ENCODE assay signal across 9 mouse cellular contexts in the genomic region with DNA sequence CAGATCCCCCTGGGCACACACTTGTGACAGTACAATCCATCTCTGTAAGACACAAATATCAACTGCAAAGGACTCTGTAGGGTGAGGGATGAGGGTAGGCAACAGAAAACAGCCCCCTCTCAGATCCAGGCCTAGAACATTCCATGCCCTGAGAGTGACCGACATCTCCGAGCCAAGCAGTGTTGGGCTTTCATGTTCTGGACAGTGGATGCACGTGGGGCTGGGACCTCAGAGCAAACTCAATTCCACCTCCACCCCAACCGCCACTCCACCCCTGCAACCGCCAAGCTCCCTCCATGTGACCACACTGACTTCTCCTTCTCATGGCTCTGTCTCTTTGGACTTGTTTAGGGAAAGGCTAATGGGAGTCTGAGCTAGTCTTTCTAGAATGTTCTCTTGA. TPM values are rescaled to one million over a fixed set of nuclear protein-coding genes. Genes with fewer than 3 reads are reported as not detected.
DNase-seq lines count a peak whose midpoint lies in the region; ATAC-seq and TF ChIP-seq lines count a peak whose summit lies in the region.
"Had no signal": no experiment of that assay in that cellular context is flagged by ENCODE, and none has a peak within 500 bp of the region (broad histone marks: within the 10 kb centered on the region; RNA-seq: fewer than 3 reads in every experiment).

No protein-coding gene starts in this region.

- H3K27ac ChIP-seq in lung, embryonic 15.5 days = no peak overlapping the region
- H3K27ac ChIP-seq in lung, postnatal 0 days (ENCODE audit: low read length) = no peak overlapping the region
- H3K27ac ChIP-seq in hindbrain, embryonic 14.5 days = 0 out of 2 replicates have a peak overlapping the region, but pooled peaks have one; percentile 23
- peak overlapping the region; percentile 71 for H3K27ac ChIP-seq in limb, embryonic 14.5 days (replicated peaks; ENCODE audit: low read depth, low read length)
- peak overlapping the region; percentile 96 for H3K27ac ChIP-seq in stomach, embryonic 15.5 days
- H3K27ac ChIP-seq: macrophage had no signal

- H3K9me3 ChIP-seq in lung, embryonic 15.5 days = no peaks in the 10 kb centered on the region
- H3K9me3 ChIP-seq in lung, postnatal 0 days (ENCODE audit: low read length) = no peaks in the 10 kb centered on the region
- H3K9me3 ChIP-seq in hindbrain, embryonic 14.5 days (ENCODE audit: control insufficient read depth, low read length) = no peaks in the 10 kb centered on the region
- H3K9me3 ChIP-seq in limb, embryonic 14.5 days (ENCODE audit: control insufficient read depth, low read length) = 0 out of 2 replicates have a peak, but pooled peaks cover 3% of the 10 kb centered on the region
- H3K9me3 ChIP-seq in stomach, embryonic 15.5 days = no peaks in the 10 kb centered on the region

- TF ChIP-seq EP300 in lung, postnatal 0 days (IDR thresholded peaks at IDR 0.05) = no peak

- DNase-seq in lung, postnatal 0 days (ENCODE audit: low spot score) = no peak
- no peak for DNase-seq in hindbrain, embryonic 14.5 days (ENCODE audit: low spot score)
- no peak for DNase-seq in limb, embryonic 14.5 days (ENCODE audit: low spot score)
- no peak for DNase-seq in adipocyte (ENCODE audit: low spot score)
- no peak for DNase-seq in left cerebral cortex, postnatal 10 days (ENCODE audit: extremely low spot score in 1 of 2, low spot score in 2 of 2)

- H3K36me3 ChIP-seq in lung, embryonic 15.5 days = no peaks in the 10 kb centered on the region
- H3K36me3 ChIP-seq in lung, postnatal 0 days (ENCODE audit: insufficient read depth, low read length) = no peaks in the 10 kb centered on the region
- no peaks in the 10 kb centered on the region for H3K36me3 ChIP-seq in hindbrain, embryonic 14.5 days (replicated peaks; ENCODE audit: control insufficient read depth, insufficient read depth)
- H3K36me3 ChIP-seq in limb, embryonic 14.5 days (ENCODE audit: control insufficient read depth, insufficient read depth, low read length) = no peaks in the 10 kb centered on the region
- no peaks in the 10 kb centered on the region for H3K36me3 ChIP-seq in stomach, embryonic 15.5 days

- no peak for ATAC-seq in lung, embryonic 15.5 days (ENCODE audit: borderline replicate concordance, extremely low read depth, low FRiP score, low TSS enrichment)
- ATAC-seq in lung, postnatal 0 days = no peak
- ATAC-seq in hindbrain, embryonic 14.5 days (ENCODE audit: low FRiP score) = no peak
- no peak for ATAC-seq in limb, embryonic 14.5 days (ENCODE audit: low FRiP score, low read depth)
- no peak for ATAC-seq in stomach, embryonic 15.5 days (ENCODE audit: insufficient read depth, low FRiP score, low read depth)
- ATAC-seq: Patski had no signal

- no peak overlapping the region for H3K4me3 ChIP-seq in lung, embryonic 15.5 days
- no peak overlapping the region for H3K4me3 ChIP-seq in lung, postnatal 0 days (ENCODE audit: low read depth, low read length)
- no peak overlapping the region for H3K4me3 ChIP-seq in hindbrain, embryonic 14.5 days (replicated peaks; ENCODE audit: low read length)
- H3K4me3 ChIP-seq in limb, embryonic 14.5 days (replicated peaks; ENCODE audit: low read length) = peak overlapping the region; percentile 15; the same call in 1 of the 2 replicates
- peak overlapping the region; percentile 25; the same call in 1 of the 2 replicates for H3K4me3 ChIP-seq in stomach, embryonic 15.5 days (replicated peaks)

- peaks cover 31% of the 10 kb centered on the region for H3K4me1 ChIP-seq in lung, embryonic 15.5 days
- peaks cover 4% of the 10 kb centered on the region for H3K4me1 ChIP-seq in lung, postnatal 0 days (ENCODE audit: insufficient read depth, low read depth, low read length)
- peaks cover 43% of the 10 kb centered on the region for H3K4me1 ChIP-seq in hindbrain, embryonic 14.5 days (replicated peaks; ENCODE audit: control insufficient read depth, insufficient read depth, low read length)
- peaks cover 39% of the 10 kb centered on the region for H3K4me1 ChIP-seq in limb, embryonic 14.5 days (ENCODE audit: control insufficient read depth, insufficient read depth, low read length)
- peaks cover 36% of the 10 kb centered on the region for H3K4me1 ChIP-seq in stomach, embryonic 15.5 days

- TF ChIP-seq POLR2A in limb, embryonic 14.5 days (IDR thresholded peaks at IDR 0.05; ENCODE audit: borderline replicate concordance, extremely low read depth, insufficient read depth, insufficient read length) = no peak

- H3K9ac ChIP-seq in lung, embryonic 15.5 days = no peak overlapping the region
- no peak overlapping the region for H3K9ac ChIP-seq in lung, postnatal 0 days (replicated peaks; ENCODE audit: low read depth)
- H3K9ac ChIP-seq in hindbrain, embryonic 14.5 days = peak overlapping the region; percentile 21; the same call in 1 of the 2 replicates
- H3K9ac ChIP-seq in limb, embryonic 14.5 days (ENCODE audit: low read depth, low read length, severe bottlenecking) = no peak overlapping the region
- H3K9ac ChIP-seq in stomach, embryonic 15.5 days = no peak overlapping the region

- intact Hi-C loops in left cerebral cortex, postnatal 10 days (cut with DNase I) = no loop called here

- WGBS in lung, embryonic 15.5 days = 59% methylated on average over 5 of the region's 5 CpGs
- WGBS in lung, postnatal 0 days = 66% methylated on average over 5 of the region's 5 CpGs
- 58% methylated on average over 5 of the region's 5 CpGs for WGBS in hindbrain, embryonic 14.5 days
- 39% methylated on average over 5 of the region's 5 CpGs for WGBS in limb, embryonic 14.5 days
- 44% methylated on average over 5 of the region's 5 CpGs for WGBS in stomach, embryonic 15.5 days

- peaks cover 37% of the 10 kb centered on the region for H3K27me3 ChIP-seq in lung, embryonic 15.5 days
- 0 out of 2 replicates have a peak, but pooled peaks cover 10% of the 10 kb centered on the region for H3K27me3 ChIP-seq in lung, postnatal 0 days (replicated peaks; ENCODE audit: insufficient read depth, low read length)
- H3K27me3 ChIP-seq in hindbrain, embryonic 14.5 days (ENCODE audit: control insufficient read depth, insufficient read depth, low read length) = no peaks in the 10 kb centered on the region
- H3K27me3 ChIP-seq in limb, embryonic 14.5 days (ENCODE audit: control insufficient read depth, insufficient read depth, low read length) = no peaks in the 10 kb centered on the region
- H3K27me3 ChIP-seq in stomach, embryonic 15.5 days (replicated peaks) = 0 out of 2 replicates have a peak, but pooled peaks cover 6% of the 10 kb centered on the region

- no peak for TF ChIP-seq CTCF in lung, postnatal 0 days (IDR thresholded peaks at IDR 0.05)

- H3K4me2 ChIP-seq in lung, embryonic 15.5 days = peak overlapping the region; percentile 51
- no peak overlapping the region for H3K4me2 ChIP-seq in lung, postnatal 0 days (replicated peaks; ENCODE audit: low read depth, low read length)
- peak overlapping the region; percentile 46 for H3K4me2 ChIP-seq in hindbrain, embryonic 14.5 days (replicated peaks)
- H3K4me2 ChIP-seq in limb, embryonic 14.5 days (replicated peaks; ENCODE audit: low read depth, low read length, severe bottlenecking) = peak overlapping the region; percentile 42
- peak overlapping the region; percentile 55 for H3K4me2 ChIP-seq in stomach, embryonic 15.5 days

RNA-seq across cellular contexts. Expression of gene Pck1, which starts 19.1 kb away (rescaled TPM):
- polyA plus RNA-seq in lung, embryonic 15.5 days (2015; fragmentation: Nextera tagmentation; extraction: Ambion mirVana) = 0.10 TPM in 1 of 2 replicates, not detected in the other
- polyA plus RNA-seq in lung, postnatal 0 days (2015; fragmentation: Nextera tagmentation; extraction: Ambion mirVana) = 0.08 and 0.10 TPM in 2 replicates
- not detected in 2 replicates for polyA plus RNA-seq in hindbrain, embryonic 14.5 days (2014; fragmentation: Nextera tagmentation; extraction: Ambion mirVana)
- polyA plus RNA-seq in limb, embryonic 14.5 days (2012; rRNA removed) = 0.03 and 0.04 TPM in 2 replicates
- not detected in 2 replicates for polyA plus RNA-seq in limb, embryonic 14.5 days (2014; fragmentation: Nextera tagmentation; extraction: Ambion mirVana)
- polyA plus RNA-seq in stomach, embryonic 15.5 days (2015; fragmentation: Nextera tagmentation; extraction: Ambion mirVana) = 1.2 and 1.5 TPM in 2 replicates
- total RNA-seq in left cerebral cortex, postnatal 10 days (2021) = not detected
- polyA plus RNA-seq: macrophage, Patski had no signal

RNA-seq across cellular contexts. Expression of gene Zbp1, which starts 46.8 kb away (rescaled TPM):
- 0.43 and 0.95 TPM in 2 replicates for polyA plus RNA-seq in lung, embryonic 15.5 days (2015; fragmentation: Nextera tagmentation; extraction: Ambion mirVana)
- 1.1 and 2.5 TPM in 2 replicates for polyA plus RNA-seq in lung, postnatal 0 days (2015; fragmentation: Nextera tagmentation; extraction: Ambion mirVana)
- 0.27 TPM in 1 of 2 replicates, not detected in the other for polyA plus RNA-seq in hindbrain, embryonic 14.5 days (2014; fragmentation: Nextera tagmentation; extraction: Ambion mirVana)
- 0.60 and 0.69 TPM in 2 replicates for polyA plus RNA-seq in limb, embryonic 14.5 days (2012; rRNA removed)
- 0.33 and 0.65 TPM in 2 replicates for polyA plus RNA-seq in limb, embryonic 14.5 days (2014; fragmentation: Nextera tagmentation; extraction: Ambion mirVana)
- polyA plus RNA-seq in stomach, embryonic 15.5 days (2015; fragmentation: Nextera tagmentation; extraction: Ambion mirVana) = 0.93 and 1.3 TPM in 2 replicates
- total RNA-seq in left cerebral cortex, postnatal 10 days (2021) = under 1 TPM in 1 of 2 experiments, not detected in 1; 0.12 TPM

RNA-seq across cellular contexts. Expression of gene Ctcfl, which starts 52.6 kb away (rescaled TPM):
- polyA plus RNA-seq in lung, embryonic 15.5 days (2015; fragmentation: Nextera tagmentation; extraction: Ambion mirVana) = 0.07 and 0.08 TPM in 2 replicates
- polyA plus RNA-seq in lung, postnatal 0 days (2015; fragmentation: Nextera tagmentation; extraction: Ambion mirVana) = 0.07 TPM in 1 of 2 replicates, not detected in the other
- 0.05 TPM in 1 of 2 replicates, not detected in the other for polyA plus RNA-seq in hindbrain, embryonic 14.5 days (2014; fragmentation: Nextera tagmentation; extraction: Ambion mirVana)
- polyA plus RNA-seq in limb, embryonic 14.5 days (2012; rRNA removed) = 0.04 TPM in 1 of 2 replicates, not detected in the other
- polyA plus RNA-seq in limb, embryonic 14.5 days (2014; fragmentation: Nextera tagmentation; extraction: Ambion mirVana) = not detected in 2 replicates
- polyA plus RNA-seq in stomach, embryonic 15.5 days (2015; fragmentation: Nextera tagmentation; extraction: Ambion mirVana) = 0.30 and 0.41 TPM in 2 replicates
- not detected for total RNA-seq in left cerebral cortex, postnatal 10 days (2021)
- polyA plus RNA-seq: macrophage, Patski had no signal

Comparison
In these comparisons a context has a peak if more than half of its experiments do, and no peak if none do; other contexts are left out.
1. H3K27ac ChIP-seq: peak in hindbrain, embryonic 14.5 days (single experiment), limb, embryonic 14.5 days (single experiment) and stomach, embryonic 15.5 days (single experiment); none in lung, embryonic 15.5 days (single experiment) and lung, postnatal 0 days (single experiment).
2. H3K4me3 ChIP-seq: peak in limb, embryonic 14.5 days (single experiment) and stomach, embryonic 15.5 days (single experiment); none in lung, embryonic 15.5 days (single experiment), lung, postnatal 0 days (single experiment) and hindbrain, embryonic 14.5 days (single experiment).